Comparison of ENCODE assay signal across 9 mouse cellular contexts in the genomic region with DNA sequence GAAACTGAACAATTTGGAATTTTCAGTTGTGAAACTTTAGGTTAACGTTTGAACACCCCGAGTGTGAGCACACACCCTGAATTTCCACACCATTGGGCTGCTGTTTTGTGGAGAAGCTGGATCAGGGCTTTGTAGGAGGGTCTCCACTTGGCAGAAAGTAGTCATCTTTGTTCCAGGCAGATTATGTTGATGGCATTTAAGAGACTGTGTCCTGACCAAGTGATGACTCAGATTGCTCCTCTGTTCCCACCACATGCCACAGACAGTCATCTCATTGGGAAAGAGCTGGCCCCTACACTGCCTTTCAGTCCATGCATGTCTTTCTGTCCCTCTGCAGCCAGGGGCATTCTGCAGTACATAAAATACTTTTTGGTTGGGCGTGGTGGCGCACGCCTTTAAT. TPM values are rescaled to one million over a fixed set of nuclear protein-coding genes. Genes with fewer than 3 reads are reported as not detected.
A peak's percentile ranks its signal among the peaks of the same experiment; 100 is the strongest.
DNase-seq lines count a peak whose midpoint lies in the region; ATAC-seq and TF ChIP-seq lines count a peak whose summit lies in the region.
"Had no signal": no experiment of that assay in that cellular context is flagged by ENCODE, and none has a peak within 500 bp of the region (broad histone marks: within the 10 kb centered on the region; RNA-seq: fewer than 3 reads in every experiment).

No protein-coding gene starts in this region.

- H3K27me3 ChIP-seq in heart, adult 2 months (ENCODE audit: control insufficient read depth, insufficient read depth, low read length), result no peaks in the 10 kb centered on the region
- no peaks in the 10 kb centered on the region for H3K27me3 ChIP-seq in lung, embryonic 16.5 days (ENCODE audit: control insufficient read depth, insufficient read depth, low read depth, low read length)

- no peak for ATAC-seq in lung, embryonic 16.5 days (ENCODE audit: low read depth)

- intact Hi-C loops in heart, adult 2 months (cut with DNase I), result loop anchor here (2.0 to 5.0 kb wide), 3 partner anchors 52 to 136 kb away; no protein-coding TSS in a partner anchor
- intact Hi-C loops in heart, postnatal 25 days (cut with DNase I), result loop anchor here (2.0 to 5.0 kb wide), 3 partner anchors 22 to 347 kb away; a partner anchor contains a TSS

- H3K4me2 ChIP-seq in lung, embryonic 16.5 days (ENCODE audit: low read depth, low read length), result no peak overlapping the region

- TF ChIP-seq POLR2A in heart, adult 2 months (IDR thresholded peaks at IDR 0.05; ENCODE audit: insufficient read depth, low read depth, low read length), result no peak
- TF ChIP-seq POLR2A in bone marrow macrophage, adult 2 months (IDR thresholded peaks at IDR 0.05; ENCODE audit: borderline replicate concordance, low read depth, low read length), result no peak

- no peaks in the 10 kb centered on the region for H3K79me2 ChIP-seq in heart, adult 2 months (replicated peaks; ENCODE audit: control insufficient read depth, insufficient read depth, low read length)
- peaks cover 18% of the 10 kb centered on the region for H3K79me2 ChIP-seq in macrophage (ENCODE audit: inconsistent target)

- peak overlapping the region; percentile 100 for H3K27ac ChIP-seq in heart, adult 2 months
- peak overlapping the region; percentile 100 for H3K27ac ChIP-seq in lung, embryonic 16.5 days (ENCODE audit: low read length)
- H3K27ac ChIP-seq in bone marrow macrophage, adult 2 months (ENCODE audit: insufficient read depth, low read depth, low read length), result peak overlapping the region; percentile 86
- H3K27ac ChIP-seq in macrophage, result peak overlapping the region; percentile 75

- peaks cover 4% of the 10 kb centered on the region; the same call in 1 of the 2 replicates for H3K4me1 ChIP-seq in heart, adult 2 months (ENCODE audit: control insufficient read depth, insufficient read depth, low read length)
- H3K4me1 ChIP-seq in lung, embryonic 16.5 days (replicated peaks; ENCODE audit: control insufficient read depth, insufficient read depth, low read length), result peaks cover 16% of the 10 kb centered on the region
- peaks cover 26% of the 10 kb centered on the region for H3K4me1 ChIP-seq in bone marrow macrophage, adult 2 months (ENCODE audit: control insufficient read depth, insufficient read depth, low read length)

- H3K4me3 ChIP-seq in heart, adult 2 months, result no peak overlapping the region
- no peak overlapping the region for H3K4me3 ChIP-seq in lung, embryonic 16.5 days (ENCODE audit: low read length)
- no peak overlapping the region for H3K4me3 ChIP-seq in bone marrow macrophage, adult 2 months (ENCODE audit: insufficient read depth, low read length)
- H3K4me3 ChIP-seq in macrophage (ENCODE audit: inconsistent target), result no peak overlapping the region

- no peaks in the 10 kb centered on the region for H3K9me3 ChIP-seq in lung, embryonic 16.5 days (ENCODE audit: control insufficient read depth, low read length)

- WGBS in heart, adult 2 months, result 89% methylated on average over 5 of the region's 5 CpGs
- WGBS in lung, embryonic 16.5 days, result 86% methylated on average over 5 of the region's 5 CpGs
- WGBS in macrophage (ENCODE audit: missing documents), result 66% methylated on average over 5 of the region's 5 CpGs

- TF ChIP-seq EP300 in heart, adult 2 months (IDR thresholded peaks at IDR 0.05; ENCODE audit: insufficient read depth, low read depth, low read length), result no peak

- TF ChIP-seq CTCF in heart, adult 2 months (IDR thresholded peaks at IDR 0.05), result no peak
- no peak for TF ChIP-seq CTCF in bone marrow macrophage, adult 2 months (IDR thresholded peaks at IDR 0.05; ENCODE audit: low read depth, low read length)

- no peaks in the 10 kb centered on the region for H3K36me3 ChIP-seq in heart, adult 2 months (ENCODE audit: control insufficient read depth, insufficient read depth, low read length)
- H3K36me3 ChIP-seq in lung, embryonic 16.5 days (ENCODE audit: control insufficient read depth, insufficient read depth, low read length), result no peaks in the 10 kb centered on the region
- H3K36me3 ChIP-seq in macrophage (ENCODE audit: inconsistent target), result no peaks in the 10 kb centered on the region

- no peak for DNase-seq in heart, adult 2 months
- no peak for DNase-seq in heart, postnatal 25 days (ENCODE audit: low spot score)
- no peak for DNase-seq in lung, postnatal 36 days
- no peak for DNase-seq in spleen, postnatal 4 days (ENCODE audit: low spot score in 2 of 2)
- no peak for DNase-seq in ovary, adult 18-20 months (ENCODE audit: low spot score)

- no peak overlapping the region for H3K9ac ChIP-seq in heart, adult 2 months (ENCODE audit: low read depth, low read length)
- H3K9ac ChIP-seq in lung, embryonic 16.5 days (ENCODE audit: low read length), result no peak overlapping the region

RNA-seq across cellular contexts. Expression of a gene that starts 1.6 kb away (rescaled TPM):
- 10 to 100 TPM; 50.0 to 54.6 TPM for total RNA-seq in heart, adult 2 months (2021)
- 21.6 and 24.6 TPM in 2 replicates for polyA plus RNA-seq in heart, adult 2 months (2012; rRNA removed)
- 10 to 100 TPM; 43.8 to 63.8 TPM for total RNA-seq in heart, postnatal 25 days (2021)
- polyA plus RNA-seq in lung, embryonic 16.5 days (2015; fragmentation: Nextera tagmentation; extraction: Ambion mirVana), result 39.0 and 40.1 TPM in 2 replicates
- 73.0 and 75.3 TPM in 2 replicates for polyA plus RNA-seq in bone marrow macrophage, adult 2 months (2012; ENCODE audit: insufficient read depth, insufficient read length, missing spikeins)
- 100 to 1,000 TPM in 19 of 26 experiments, 10 to 100 TPM in 7; 57.4 to 205 (median 131) TPM for total RNA-seq in macrophage (2018; cell fraction: chromatin; rRNA removed)
- 10 to 100 TPM; 37.1 to 73.4 (median 56.6) TPM for total RNA-seq in macrophage (2018; cell fraction: cytosol; rRNA removed)
- total RNA-seq in macrophage (2018; cell fraction: nucleus; rRNA removed), result 100 to 1,000 TPM in 12 of 26 experiments, 10 to 100 TPM in 14; 55.9 to 254 (median 96.4) TPM
- 20.8 to 38.0 TPM (median 22.5 TPM) in 3 replicates for polyA plus RNA-seq in macrophage (2018)

RNA-seq across cellular contexts. Expression of a gene that starts 23.7 kb away (rescaled TPM):
- not detected for total RNA-seq in heart, adult 2 months (2021)
- polyA plus RNA-seq in heart, adult 2 months (2012; rRNA removed), result not detected in 2 replicates
- total RNA-seq in heart, postnatal 25 days (2021), result not detected
- not detected in 2 replicates for polyA plus RNA-seq in lung, embryonic 16.5 days (2015; fragmentation: Nextera tagmentation; extraction: Ambion mirVana)
- polyA plus RNA-seq in bone marrow macrophage, adult 2 months (2012; ENCODE audit: insufficient read depth, insufficient read length, missing spikeins), result not detected in 2 replicates
- total RNA-seq in macrophage (2018; cell fraction: chromatin; rRNA removed), result not detected
- total RNA-seq in macrophage (2018; cell fraction: cytosol; rRNA removed), result not detected
- total RNA-seq in macrophage (2018; cell fraction: nucleus; rRNA removed), result under 1 TPM in 1 of 26 experiments, not detected in 25; 0.57 TPM
- not detected in 3 replicates for polyA plus RNA-seq in macrophage (2018)
- polyA plus RNA-seq: large intestine, adult 2 months had no signal
